Mouse (Mus musculus): ENCODE results near the gene Capn9.

DNA sequence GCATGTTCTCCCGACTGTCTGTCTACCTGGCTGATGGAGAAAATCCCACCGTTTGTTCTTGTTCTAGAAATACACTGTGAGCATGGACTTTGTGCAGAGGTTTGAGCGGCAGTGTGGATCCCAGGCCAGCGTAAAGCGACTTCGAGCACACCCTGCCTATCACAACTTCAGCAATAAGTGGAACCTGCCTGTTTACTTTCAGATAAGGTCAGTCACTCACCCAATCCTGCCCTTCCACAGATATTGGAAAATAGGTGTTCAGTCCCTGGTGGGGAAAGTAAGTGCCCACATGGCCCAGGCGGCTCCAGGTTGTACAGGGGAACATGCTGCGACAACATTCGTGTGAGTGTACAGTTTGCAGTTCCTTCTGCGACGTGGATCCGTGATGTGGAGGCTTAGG, 35.0 kb upstream of the Capn9 start:
- TF ChIP-seq CTCF (IDR thresholded peaks at IDR 0.05; ENCODE audit: low read depth, low read length): no peak
- no peak for TF ChIP-seq POLR2A (IDR thresholded peaks at IDR 0.05; ENCODE audit: borderline replicate concordance, low read depth, low read length)
